Mouse (Mus musculus) liver, embryonic 11.5 days (tissue): ENCODE measurements around the gene Hoxa10. TPM values are rescaled to one million over a fixed set of nuclear protein-coding genes. Genes with fewer than 3 reads are reported as not detected.

Source experiments
- ATAC-seq: fragments of 200-750 bp; cut with Nextera tagmentation; replicated peaks from 2 replicates; pipeline ENCODE4 v1.8.0; 2017; ENCODE audit warnings: moderate number of reproducible peaks, mild to moderate bottlenecking, moderate TSS enrichment, moderate library complexity; ENCODE audit not compliant: low FRiP score
- DNase-seq: peaks from one replicate; pipeline ENCODE4 v3.0.0-alpha.2; 2017; ENCODE audit warnings: low spot score
- H3K27ac ChIP-seq: fragments of 300-500 bp; sonication (generic); 2 replicates; pipeline ENCODE4 v1.5.1; 2014; ENCODE audit warnings: mild to moderate bottlenecking, low read depth, low read length, control low read depth
- H3K27me3 ChIP-seq: fragments of 300-500 bp; sonication (generic); replicated peaks from 2 replicates; pipeline ENCODE4 v1.6.1; 2014; ENCODE audit warnings: low read length, mixed read lengths; ENCODE audit not compliant: control insufficient read depth, insufficient read depth
- H3K36me3 ChIP-seq: fragments of 300-500 bp; sonication (generic); 2 replicates; pipeline ENCODE4 v1.6.1; 2014; ENCODE audit warnings: mild to moderate bottlenecking, low read length, moderate library complexity, mixed read lengths; ENCODE audit not compliant: control insufficient read depth, insufficient read depth
- H3K4me1 ChIP-seq: fragments of 300-500 bp; sonication (generic); replicated peaks from 2 replicates; pipeline ENCODE4 v1.6.1; 2014; ENCODE audit warnings: low read length, mixed read lengths; ENCODE audit not compliant: control insufficient read depth, insufficient read depth
- H3K4me2 ChIP-seq: fragments of 300-500 bp; sonication (generic); 2 replicates; pipeline ENCODE4 v1.6.1; 2014; ENCODE audit warnings: mild to moderate bottlenecking, control low read depth, moderate library complexity
- H3K4me3 ChIP-seq: fragments of 300-500 bp; sonication (generic); 2 replicates; pipeline ENCODE4 v1.5.1; 2014; ENCODE audit warnings: low read depth, low read length, control low read depth
- H3K9ac ChIP-seq: fragments of 300-500 bp; sonication (generic); 2 replicates; pipeline ENCODE4 v1.6.1; 2014; ENCODE audit warnings: low read depth, low read length, control low read depth
- H3K9me3 ChIP-seq: fragments of 300-500 bp; sonication (generic); 2 replicates; pipeline ENCODE4 v1.6.1; 2016; ENCODE audit warnings: low read length, inconsistent platforms, mixed read lengths; ENCODE audit not compliant: control insufficient read depth
- WGBS: fragments of 180-500 bp; shearing (Covaris S2); extraction: QIAGEN DNeasy Blood & Tissue Kit; methylation state at CpG from one replicate; pipeline ENCODE4 v1.1.7; 2014; 5-methylcytosine and 5-hydroxymethylcytosine counted together
- polyA plus RNA-seq: library from polyadenylated mRNA; unstranded; fragments of >200 nt; fragmentation: Nextera tagmentation; extraction: Ambion mirVana; gene quantifications from 2 replicates; pipeline ENCODE4 v1.2.1, GENCODE M21; 2014

The Hoxa10 gene
- polyA plus RNA-seq, 1 experiment from 2014 or later, result 2.2 TPM

DNA sequence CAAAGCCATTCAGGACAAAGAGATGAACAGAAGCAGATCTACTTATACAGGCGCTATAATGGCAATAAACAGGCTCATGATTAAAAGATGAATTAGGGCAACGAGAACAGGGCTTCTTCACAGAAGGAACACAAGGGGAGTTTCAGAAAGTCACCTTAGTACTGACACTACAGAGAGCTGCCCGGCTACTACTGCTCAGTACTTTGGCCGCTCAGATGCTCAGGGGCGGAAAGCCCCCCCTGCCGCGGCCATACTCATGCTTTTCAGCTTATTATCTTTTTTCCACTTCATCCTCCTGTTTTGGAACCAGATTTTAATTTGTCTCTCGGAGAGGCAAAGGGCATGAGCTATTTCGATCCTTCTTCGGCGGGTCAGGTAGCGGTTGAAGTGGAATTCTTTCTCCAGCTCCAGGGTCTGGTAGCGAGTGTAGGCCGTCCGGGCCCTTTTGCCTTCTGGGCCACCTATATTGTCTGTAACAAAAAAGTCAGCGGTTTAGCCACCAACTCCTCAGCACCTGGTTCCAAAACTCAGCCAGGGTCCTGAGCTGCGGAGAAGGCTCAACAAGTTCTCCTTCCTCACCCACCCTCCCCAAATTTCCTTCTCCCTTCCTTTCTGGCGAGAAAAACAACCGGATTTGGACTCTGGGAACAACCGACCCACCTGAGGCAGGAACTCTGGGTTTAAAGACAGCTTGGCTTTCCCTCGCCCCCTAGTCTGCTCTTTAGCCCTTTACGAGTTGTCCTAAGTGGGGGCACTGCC, 38.1 kb downstream of the Hoxa10 start:
- WGBS, result 6% methylated on average over 22 of the region's 22 CpGs
- H3K27ac ChIP-seq, result peak overlapping the region; percentile 65; the same call in 1 of the 2 replicates
- H3K4me3 ChIP-seq, result peak overlapping the region; percentile 62
- DNase-seq (no peak), ATAC-seq (no peak)
- H3K4me2 ChIP-seq, result peak overlapping the region; percentile 73
- H3K27me3 ChIP-seq, result peaks cover 100% of the 10 kb centered on the region
- H3K4me1 ChIP-seq, result no peaks in the 10 kb centered on the region; the same call in 1 of the 2 replicates
- peak overlapping the region; percentile 67 for H3K9ac ChIP-seq
- no peaks in the 10 kb centered on the region for H3K36me3 ChIP-seq
- H3K9me3 ChIP-seq, result no peaks in the 10 kb centered on the region

DNA sequence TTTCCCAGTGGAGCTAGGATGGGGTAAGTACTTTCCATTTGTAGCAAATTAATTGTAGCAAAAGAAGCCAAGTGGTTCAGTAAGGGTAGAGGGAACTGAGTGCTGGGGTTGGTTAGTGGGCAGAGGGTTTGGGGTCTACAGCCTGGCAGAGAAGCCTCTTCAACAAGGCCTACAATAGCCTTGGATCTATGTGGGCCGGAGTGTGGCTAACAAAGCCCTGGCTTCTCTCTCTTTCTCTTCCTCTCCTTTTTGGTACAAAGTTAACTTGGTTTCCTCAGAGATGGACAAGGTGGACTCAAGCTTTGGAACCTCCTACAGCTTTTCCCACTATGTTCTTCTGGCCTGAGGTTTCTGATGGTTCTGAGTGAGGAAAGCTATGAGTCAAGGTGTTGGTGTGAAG, 39.4 kb downstream of the Hoxa10 start:
- Histone ChIP-seq H3K36me3 (no peaks in the 10 kb centered on the region), H3K9ac (no peak overlapping the region; the same call in 1 of the 2 replicates), H3K27ac (no peak overlapping the region), H3K9me3 (no peaks in the 10 kb centered on the region), H3K4me1 (peaks cover 2% of the 10 kb centered on the region; the same call in 1 of the 2 replicates), H3K4me2 (peak overlapping the region; percentile 35), H3K27me3 (peaks cover 100% of the 10 kb centered on the region), H3K4me3 (no peak overlapping the region)
- no peak for DNase-seq
- ATAC-seq, result no peak
- WGBS, result 36% methylated on average over 1 of the region's 1 CpGs

- Histone ChIP-seq H3K4me3 (no peak overlapping the region), H3K9ac (peak overlapping the region; percentile 1; the same call in 1 of the 2 replicates)
Observed at GRCm38 (mm10) chr6:52200751-52201250, 39.9 kb downstream of the Hoxa10 start.

DNA sequence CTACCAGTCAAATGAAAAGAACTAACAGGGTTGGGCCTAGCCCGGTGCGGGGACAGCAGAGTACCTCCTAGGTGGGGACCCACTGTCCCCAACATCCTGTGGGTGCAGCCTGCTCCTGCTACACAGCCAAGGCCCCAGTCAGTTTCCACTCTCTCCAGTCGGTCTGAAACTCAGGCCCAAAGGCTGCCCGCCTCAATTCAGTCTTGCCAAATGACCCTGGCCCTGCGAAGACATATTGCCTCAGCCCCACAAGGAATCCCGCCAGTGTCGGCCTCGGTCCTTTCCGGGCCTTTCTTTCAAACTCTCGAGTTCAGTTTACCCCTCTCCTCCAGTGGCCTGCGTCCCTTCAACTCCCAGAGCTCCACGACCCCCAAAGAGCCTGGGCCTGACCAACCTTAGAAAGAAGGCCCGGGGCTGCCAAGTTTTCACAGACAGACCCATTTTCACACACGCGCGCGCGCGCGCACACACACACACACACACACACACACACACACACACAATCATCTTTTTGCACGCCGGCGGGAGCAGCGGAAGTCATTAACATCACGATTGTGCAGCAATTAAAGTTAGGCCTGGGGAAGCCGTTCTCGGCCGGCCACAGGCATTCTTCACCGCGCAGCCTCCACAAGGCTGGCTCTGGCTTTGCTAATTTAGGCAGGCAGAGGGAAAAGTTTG, 40.4 kb downstream of the Hoxa10 start:
- H3K27ac ChIP-seq, result no peak overlapping the region
- no peak overlapping the region for H3K4me3 ChIP-seq

More at GRCm38 (mm10) chr6:52200751-52201250, 39.9 kb downstream of the Hoxa10 start:
- Histone ChIP-seq H3K27ac (no peak overlapping the region), H3K36me3 (no peaks in the 10 kb centered on the region), H3K4me2 (peak overlapping the region; percentile 42), H3K27me3 (peaks cover 100% of the 10 kb centered on the region), H3K4me1 (0 out of 2 replicates have a peak, but pooled peaks cover 3% of the 10 kb centered on the region), H3K9me3 (no peaks in the 10 kb centered on the region)
- DNase-seq, result no peak
- no peak for ATAC-seq
- 26% methylated on average over 10 of the region's 10 CpGs for WGBS

GRCm38 (mm10) chr6:52197271-52197670, 43.4 kb downstream of the Hoxa10 start:
- Histone ChIP-seq H3K27me3 (peaks cover 99% of the 10 kb centered on the region), H3K4me2 (peak overlapping the region; percentile 15; the same call in 1 of the 2 replicates), H3K27ac (peak overlapping the region; percentile 34; the same call in 1 of the 2 replicates), H3K36me3 (no peaks in the 10 kb centered on the region), H3K9ac (no peak overlapping the region; the same call in 1 of the 2 replicates), H3K4me1 (peaks cover 7% of the 10 kb centered on the region; the same call in 1 of the 2 replicates), H3K4me3 (no peak overlapping the region), H3K9me3 (no peaks in the 10 kb centered on the region)
- no peak for DNase-seq
- WGBS, result 6% methylated on average over 10 of the region's 10 CpGs
- no peak for ATAC-seq

More for the DNA sequence above, 40.4 kb downstream of the Hoxa10 start:
- ATAC-seq, result no peak
- DNase-seq, result no peak
- WGBS, result 13% methylated on average over 30 of the region's 30 CpGs
- Histone ChIP-seq H3K27me3 (peaks cover 100% of the 10 kb centered on the region), H3K36me3 (no peaks in the 10 kb centered on the region), H3K9ac (peak overlapping the region; percentile 1; the same call in 1 of the 2 replicates), H3K4me1 (0 out of 2 replicates have a peak, but pooled peaks cover 3% of the 10 kb centered on the region), H3K9me3 (no peaks in the 10 kb centered on the region), H3K4me2 (peak overlapping the region; percentile 42; the same call in 1 of the 2 replicates)

GRCm38 (mm10) chr6:52196811-52197210, 43.8 kb downstream of the Hoxa10 start:
- WGBS, result 10% methylated on average over 9 of the region's 9 CpGs
- H3K27me3 ChIP-seq, result peaks cover 99% of the 10 kb centered on the region
- peaks cover 12% of the 10 kb centered on the region; the same call in 1 of the 2 replicates for H3K4me1 ChIP-seq
- H3K9me3 ChIP-seq, result no peaks in the 10 kb centered on the region
- peak overlapping the region; percentile 34; the same call in 1 of the 2 replicates for H3K27ac ChIP-seq
- H3K4me2 ChIP-seq, result peak overlapping the region; percentile 15; the same call in 1 of the 2 replicates
- ATAC-seq (no peak), DNase-seq (no peak)
- H3K9ac ChIP-seq, result no peak overlapping the region
- no peaks in the 10 kb centered on the region for H3K36me3 ChIP-seq
- H3K4me3 ChIP-seq, result no peak overlapping the region

DNA sequence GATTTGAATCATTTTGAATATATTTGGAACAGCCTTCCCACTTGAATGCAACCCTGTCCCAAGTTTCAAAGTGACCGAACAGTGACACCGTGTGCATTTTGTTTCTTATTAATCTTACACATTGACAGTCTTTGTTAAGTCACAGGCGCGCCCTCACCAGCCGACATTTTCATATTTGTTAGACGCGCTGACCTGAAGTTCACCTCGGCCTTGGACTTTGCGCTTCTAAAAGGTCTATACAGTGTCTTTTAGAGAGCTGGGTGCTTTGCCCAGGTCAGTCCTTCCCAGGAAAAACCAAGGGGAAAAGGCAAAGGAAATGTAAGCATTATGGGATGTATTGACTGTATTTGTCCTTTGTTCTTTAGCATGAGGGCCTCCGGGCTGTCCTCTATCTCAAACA, 46.0 kb downstream of the Hoxa10 start:
- no peak for ATAC-seq
- DNase-seq, result no peak
- Histone ChIP-seq H3K4me3 (no peak overlapping the region; the same call in 1 of the 2 replicates), H3K4me1 (peaks cover 15% of the 10 kb centered on the region; the same call in 1 of the 2 replicates), H3K36me3 (no peaks in the 10 kb centered on the region), H3K4me2 (no peak overlapping the region), H3K9ac (no peak overlapping the region), H3K27ac (peak overlapping the region; percentile 16; the same call in 1 of the 2 replicates), H3K27me3 (peaks cover 99% of the 10 kb centered on the region), H3K9me3 (no peaks in the 10 kb centered on the region)
- 10% methylated on average over 10 of the region's 10 CpGs for WGBS

- 2% methylated on average over 32 of the region's 55 CpGs for WGBS
- H3K27me3 ChIP-seq, result peaks cover 99% of the 10 kb centered on the region
- no peaks in the 10 kb centered on the region for H3K9me3 ChIP-seq
- H3K4me1 ChIP-seq, result peaks cover 15% of the 10 kb centered on the region; the same call in 1 of the 2 replicates
- H3K4me3 ChIP-seq, result peak overlapping the region; percentile 48
- peak overlapping the region; percentile 63 for H3K27ac ChIP-seq
- peak overlapping the region; percentile 35 for H3K9ac ChIP-seq
- peak; percentile 80 for DNase-seq
- H3K36me3 ChIP-seq, result no peaks in the 10 kb centered on the region
- peak; percentile 54 for ATAC-seq
- peak overlapping the region; percentile 78 for H3K4me2 ChIP-seq
Observed at GRCm38 (mm10) chr6:52191860-52192550, 48.6 kb downstream of the Hoxa10 start.
